Mouse (Mus musculus): Measurements from ENCODE around the gene Parvg.

GRCm38 (mm10) chr15:84305333-84305732 is 18.5 kb upstream of the Parvg start:
- no peak for TF ChIP-seq POLR2A (IDR thresholded peaks at IDR 0.05; ENCODE audit: control insufficient read depth, low read depth, low read length)
- TF ChIP-seq CTCF (IDR thresholded peaks at IDR 0.05; ENCODE audit: control insufficient read depth, insufficient read depth, insufficient replicate concordance, low read depth, low read length) = no peak

Data from testis, adult 2 months (tissue).